Mouse (Mus musculus): ENCODE measurements around the gene Map1a.

GRCm38 (mm10) chr2:121296754-121297231, 7.4 kb downstream of the Map1a start:
- TF ChIP-seq CTCF (IDR thresholded peaks at IDR 0.05; ENCODE audit: extremely low read depth, insufficient read depth, low read length) (no peak), POLR2A (IDR thresholded peaks at IDR 0.05; ENCODE audit: extremely low read depth, insufficient read depth, low read length) (no peak)
